Mouse (Mus musculus): ENCODE measurements around the gene Tbc1d23.
A peak's percentile ranks its signal among the peaks of the same experiment; 100 is the strongest.

GRCm38 (mm10) chr16:57177254-57177653 lies 54.0 kb downstream of the Tbc1d23 start:
- TF ChIP-seq POLR2A (IDR thresholded peaks at IDR 0.05; ENCODE audit: borderline replicate concordance, control insufficient read depth, low read depth, low read length) = no peak
- TF ChIP-seq CTCF (IDR thresholded peaks at IDR 0.05; ENCODE audit: control insufficient read depth, insufficient read depth, low read length) = peak; percentile 52

All from bone marrow, adult 2 months (tissue).